Mouse (Mus musculus) left cerebral cortex, adult 8-10 months (tissue): ENCODE data around the gene Lypla2. TPM values are rescaled to one million over a fixed set of nuclear protein-coding genes. Genes with fewer than 3 reads are reported as not detected.

Source experiments
- DNase-seq, 2 experiments: peaks; one replicate each; pipeline ENCODE4 v3.0.0; 2022; ENCODE audit warnings: low spot score in 2 of 2
- total RNA-seq, 4 experiments: library from RNA; stranded (reverse); gene quantifications; 2 replicates each; pipeline ENCODE4 v1.2.4; 2022

Lypla2 gene
- total RNA-seq, 4 experiments from 2014 or later = 77.5 to 92.7 (median 82.3) TPM

DNA sequence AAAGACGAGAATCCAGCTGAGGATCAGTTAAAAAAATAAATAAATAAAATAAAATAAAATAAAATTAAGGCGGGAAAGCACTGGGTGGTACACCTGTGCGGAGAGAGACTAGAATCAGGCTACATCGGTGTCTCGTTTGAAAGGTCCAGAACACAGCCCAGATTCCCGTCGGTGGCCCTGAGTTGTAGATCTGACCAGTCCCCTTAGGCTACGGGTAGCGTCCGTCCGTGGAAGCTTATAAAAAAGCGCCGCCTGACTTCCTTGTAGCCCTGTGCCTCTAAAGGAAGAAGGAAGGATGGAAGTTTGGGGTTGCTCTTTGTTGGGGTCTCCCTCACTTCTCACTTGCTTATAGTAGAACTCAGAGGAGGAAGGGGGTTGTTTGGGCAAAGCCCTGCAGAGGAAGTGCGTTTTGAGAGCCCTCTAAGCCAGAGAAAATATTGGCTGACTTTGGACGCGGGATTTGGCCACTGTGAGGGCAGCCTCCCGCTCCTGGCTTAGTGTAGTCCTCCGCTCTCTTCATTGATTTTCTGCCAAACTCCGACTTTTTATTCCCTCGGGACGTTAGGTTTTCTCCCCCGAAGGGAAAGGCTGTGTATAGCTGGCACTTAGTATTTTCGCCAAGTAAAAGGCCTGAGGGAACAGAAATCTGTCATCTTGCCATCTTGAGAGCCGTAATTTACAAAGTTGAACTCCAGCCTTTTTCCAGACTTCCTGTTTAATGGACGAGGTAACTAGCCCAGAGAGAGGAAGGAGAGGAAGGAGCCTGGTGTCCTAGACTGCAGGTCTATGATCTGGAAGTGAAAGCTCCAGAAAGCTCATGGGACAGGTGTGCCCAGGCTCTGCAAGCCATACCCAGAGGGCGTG, 50.9 kb downstream of the Lypla2 start:
- no peak for DNase-seq

DNA sequence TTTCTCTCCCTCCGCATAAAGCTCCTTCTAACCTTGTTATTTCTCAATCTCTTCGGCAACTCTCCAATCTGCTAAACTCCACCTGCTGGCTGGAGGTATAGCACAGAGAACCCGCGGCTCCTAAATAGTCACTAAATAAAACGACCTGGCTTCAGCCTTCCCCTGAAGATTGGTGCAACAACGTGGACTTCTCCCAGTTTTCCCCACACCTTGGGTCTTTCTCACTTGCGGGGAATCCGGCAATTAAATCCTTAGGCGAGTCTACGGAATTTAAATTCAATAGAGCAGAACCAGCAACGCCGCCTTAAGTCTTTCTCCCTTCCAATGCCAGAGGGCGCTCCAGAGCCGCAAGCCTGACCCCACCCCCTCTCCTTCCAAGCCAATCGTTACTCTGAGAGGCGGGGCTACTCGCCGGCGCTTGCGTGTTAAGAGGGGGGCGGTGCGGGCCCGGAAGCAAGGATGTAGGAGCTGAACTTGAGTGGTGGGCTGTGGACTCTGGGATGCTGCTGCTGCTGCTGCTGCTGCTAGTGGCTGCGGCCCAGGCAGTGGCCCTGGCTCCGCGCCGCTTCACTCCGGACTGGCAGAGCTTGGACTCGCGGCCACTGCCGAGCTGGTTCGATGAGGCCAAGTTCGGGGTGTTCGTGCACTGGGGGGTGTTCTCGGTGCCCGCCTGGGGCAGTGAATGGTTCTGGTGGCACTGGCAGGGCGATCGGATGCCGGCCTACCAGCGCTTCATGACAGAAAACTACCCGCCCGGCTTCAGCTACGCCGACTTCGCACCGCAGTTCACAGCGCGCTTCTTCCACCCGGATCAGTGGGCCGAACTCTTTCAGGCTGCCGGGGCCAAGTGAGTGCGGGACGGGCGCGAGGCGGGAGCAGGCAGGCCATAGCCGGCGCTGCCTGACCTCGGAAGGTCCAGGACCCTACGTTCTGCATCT, 51.9 kb downstream of the Lypla2 start, which contains the start of gene Fuca1:
Gene Fuca1 (plus strand): TSS at position 432 of the 938 bp plus-strand sequence.
- DNase-seq = peak; percentile 89

DNA sequence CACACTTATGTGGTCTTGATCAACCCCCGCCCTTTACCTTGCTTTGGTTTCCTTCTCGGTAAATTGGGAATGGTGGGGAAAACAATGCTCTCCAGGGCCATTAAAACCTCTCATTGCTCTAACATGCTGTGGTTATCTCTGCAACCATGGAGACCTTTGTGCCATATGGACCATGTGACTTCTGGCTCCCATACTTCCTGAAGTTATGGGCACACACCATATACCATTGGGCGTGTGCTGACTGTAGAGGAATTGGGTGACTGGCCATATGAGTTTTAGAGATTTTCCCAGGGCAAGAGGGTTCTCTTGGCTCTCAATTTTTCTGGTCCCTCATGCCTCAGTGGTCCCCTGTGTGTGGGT, 53.2 kb downstream of the Lypla2 start:
- DNase-seq = no peak

DNA sequence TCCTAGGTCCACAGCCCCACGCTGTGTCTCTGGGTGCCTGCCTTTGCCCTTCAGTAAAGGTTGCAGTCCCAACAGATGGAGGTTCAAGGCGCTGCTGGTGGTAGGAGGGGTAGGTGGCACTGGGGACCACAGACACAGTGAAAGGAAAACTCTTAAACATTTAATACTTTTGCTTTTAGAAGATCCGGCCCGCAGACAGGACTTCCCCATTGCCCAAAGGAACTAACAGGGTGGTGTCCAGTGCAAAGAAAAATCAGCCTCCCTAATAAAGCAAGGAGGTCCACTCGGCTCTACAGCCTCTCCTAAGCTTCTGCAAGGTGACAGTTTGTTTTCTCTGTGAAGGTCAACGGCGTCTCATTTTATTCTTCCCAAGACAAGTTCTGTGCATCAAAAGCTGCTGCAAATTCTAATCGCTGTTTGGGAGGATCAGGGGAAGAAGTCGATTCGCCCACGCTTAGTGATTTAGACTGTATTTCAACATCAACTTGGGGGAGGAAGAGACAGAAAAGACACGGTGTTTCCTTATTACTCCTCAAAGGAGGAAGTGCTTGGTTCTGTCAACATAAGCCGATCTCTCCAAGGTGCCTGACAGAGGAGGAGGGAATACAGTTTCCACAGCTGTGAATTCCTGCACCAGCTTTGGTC, 53.7 kb downstream of the Lypla2 start:
- no peak for DNase-seq

Other genes with a start within 250 kb of the Lypla2 start
- under 1 TPM in 1 of 4 experiments, not detected in 3; 0.14 TPM for gene Il22ra1, start 244.5 kb downstream of the Lypla2 start, total RNA-seq
- gene Myom3, start 212.9 kb downstream of the Lypla2 start, total RNA-seq = 1 to 10 TPM in 3 of 4 experiments, under 1 TPM in 1; 0.98 to 1.7 (median 1.1) TPM
- 10 to 100 TPM; 60.1 to 69.5 (median 63.3) TPM for gene Srsf10, start 116.9 kb downstream of the Lypla2 start, total RNA-seq
- 10 to 100 TPM; 39.6 to 49.8 (median 44.9) TPM for gene Pnrc2, start 98.8 kb downstream of the Lypla2 start, total RNA-seq
- under 1 TPM; 0.13 to 0.74 (median 0.40) TPM for gene Cnr2, start 77.2 kb downstream of the Lypla2 start, total RNA-seq
- 10 to 100 TPM; 33.5 to 54.6 (median 51.0) TPM for gene Fuca1, start 51.9 kb downstream of the Lypla2 start, total RNA-seq
- gene Hmgcl, start 26.2 kb downstream of the Lypla2 start, total RNA-seq = 10 to 100 TPM; 35.7 to 39.3 (median 37.6) TPM
- gene Gale, start 8.9 kb downstream of the Lypla2 start, total RNA-seq = 10 to 100 TPM; 21.7 to 26.5 (median 23.4) TPM
- gene Pithd1, start 14.6 kb upstream of the Lypla2 start, total RNA-seq = 10 to 100 TPM; 82.0 to 99.8 (median 91.3) TPM
- gene Eloa, start 49.1 kb upstream of the Lypla2 start, total RNA-seq = 10 to 100 TPM; 28.3 to 29.0 (median 28.6) TPM
- 100 to 1,000 TPM; 194 to 341 (median 271) TPM for gene Rpl11, start 80.8 kb upstream of the Lypla2 start, total RNA-seq
- 10 to 100 TPM; 34.7 to 39.3 (median 38.4) TPM for gene Id3, start 170.9 kb upstream of the Lypla2 start, total RNA-seq
- gene E2f2, start 199.8 kb upstream of the Lypla2 start, total RNA-seq = 1 to 10 TPM in 1 of 4 experiments, under 1 TPM in 3; 0.37 to 1.3 (median 0.48) TPM
- gene Asap3, start 233.7 kb upstream of the Lypla2 start, total RNA-seq = 1 to 10 TPM; 2.5 to 4.5 (median 3.3) TPM